Mouse (Mus musculus): ENCODE results near the gene Ribc2. TPM values are rescaled to one million over a fixed set of nuclear protein-coding genes. Genes with fewer than 3 reads are reported as not detected.

The Ribc2 gene
- polyA plus RNA-seq, 1 experiment from 2014 or later = 0.34 TPM

DNA sequence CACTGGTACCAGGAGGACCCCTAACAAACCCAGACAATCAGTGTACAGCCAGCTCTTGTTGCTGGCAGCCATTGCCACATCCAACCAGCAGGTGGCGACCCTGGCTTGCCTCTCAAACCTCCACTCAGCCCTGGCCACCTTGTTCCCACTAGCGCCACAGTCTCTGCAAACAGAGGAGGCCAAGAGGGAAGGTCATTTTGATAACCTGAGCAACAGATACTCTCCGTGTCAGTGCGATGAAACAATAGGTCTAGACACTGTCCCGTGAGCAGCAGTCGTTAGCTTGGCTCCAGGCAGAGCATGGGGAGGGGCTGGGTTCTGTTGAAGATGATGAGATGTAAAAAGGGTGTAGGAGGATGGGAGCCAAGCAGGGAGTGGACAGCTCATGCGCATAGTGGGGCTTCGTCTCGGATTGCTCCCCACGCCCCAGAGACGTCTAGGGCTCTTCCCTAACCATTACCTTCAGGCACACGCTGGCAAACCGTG, 19.6 kb downstream of the Ribc2 start:
- WGBS = 21% methylated on average over 13 of the region's 13 CpGs
- H3K9me3 ChIP-seq (replicated peaks; ENCODE audit: control insufficient read depth, low read length) = no peaks in the 10 kb centered on the region
- no peaks in the 10 kb centered on the region for H3K27me3 ChIP-seq (ENCODE audit: control insufficient read depth, insufficient read depth, low read length)
- ATAC-seq (ENCODE audit: insufficient read depth, low FRiP score) = peak; percentile 62; the same call in 1 of the 2 replicates
- H3K4me3 ChIP-seq (replicated peaks; ENCODE audit: low read length) = no peak overlapping the region
- no peaks in the 10 kb centered on the region for H3K36me3 ChIP-seq (ENCODE audit: control insufficient read depth, insufficient read depth, low read length)
- peaks cover 4% of the 10 kb centered on the region; the same call in 1 of the 2 replicates for H3K4me1 ChIP-seq (ENCODE audit: control insufficient read depth, insufficient read depth, low read length)
- no peak overlapping the region for H3K4me2 ChIP-seq (ENCODE audit: low read depth, low read length)
- no peak overlapping the region for H3K27ac ChIP-seq (ENCODE audit: low read length)
- H3K9ac ChIP-seq (ENCODE audit: low read length) = no peak overlapping the region

DNA sequence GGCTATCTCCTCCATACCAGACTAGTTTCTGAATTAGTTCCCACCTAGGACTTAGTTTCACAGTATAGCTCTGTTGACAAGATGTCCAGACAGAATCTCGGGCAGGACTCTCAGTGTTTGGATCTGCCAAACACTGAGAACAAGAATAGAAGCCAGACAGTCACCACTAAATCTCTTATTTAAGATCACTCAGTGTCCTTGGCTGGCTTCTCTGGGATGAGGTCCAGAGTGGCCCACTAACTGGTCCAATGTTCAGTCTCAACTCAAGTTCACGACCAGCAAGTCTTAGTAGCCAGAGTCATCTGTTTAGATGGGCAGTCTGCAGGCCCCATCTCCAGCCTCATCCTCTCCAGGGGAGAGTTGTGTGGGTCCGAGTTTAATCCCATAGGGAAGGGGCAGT, 20.7 kb downstream of the Ribc2 start:
- Histone ChIP-seq H3K4me1 (ENCODE audit: control insufficient read depth, insufficient read depth, low read length) (peaks cover 4% of the 10 kb centered on the region; the same call in 1 of the 2 replicates), H3K9me3 (replicated peaks; ENCODE audit: control insufficient read depth, low read length) (no peaks in the 10 kb centered on the region), H3K27ac (ENCODE audit: low read length) (no peak overlapping the region), H3K4me2 (ENCODE audit: low read depth, low read length) (no peak overlapping the region), H3K4me3 (replicated peaks; ENCODE audit: low read length) (no peak overlapping the region), H3K9ac (ENCODE audit: low read length) (no peak overlapping the region), H3K27me3 (ENCODE audit: control insufficient read depth, insufficient read depth, low read length) (no peaks in the 10 kb centered on the region), H3K36me3 (ENCODE audit: control insufficient read depth, insufficient read depth, low read length) (no peaks in the 10 kb centered on the region)
- no peak for ATAC-seq (ENCODE audit: insufficient read depth, low FRiP score)
- WGBS = 62% methylated on average over 3 of the region's 3 CpGs

DNA sequence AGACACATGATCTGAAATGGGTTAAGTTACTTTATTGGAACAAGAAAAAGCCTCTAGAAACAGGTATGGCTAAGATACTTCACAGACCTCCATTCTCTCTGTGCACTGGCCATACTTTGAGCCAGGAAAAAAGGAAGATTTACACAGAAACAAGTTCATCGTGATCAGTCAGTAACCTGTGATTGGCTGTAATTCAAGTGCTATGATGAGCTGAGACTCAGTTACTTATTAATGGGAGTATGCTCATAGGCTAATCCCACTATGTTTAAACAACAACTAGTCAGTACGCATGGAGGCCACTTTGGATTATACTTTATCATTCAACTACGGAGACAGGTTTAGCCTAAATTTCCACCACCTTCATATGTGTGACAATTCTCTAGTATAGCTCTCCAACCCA, 22.2 kb downstream of the Ribc2 start:
- Histone ChIP-seq H3K4me2 (ENCODE audit: low read depth, low read length) (no peak overlapping the region), H3K27ac (ENCODE audit: low read length) (no peak overlapping the region), H3K36me3 (ENCODE audit: control insufficient read depth, insufficient read depth, low read length) (no peaks in the 10 kb centered on the region), H3K4me3 (replicated peaks; ENCODE audit: low read length) (no peak overlapping the region), H3K9me3 (replicated peaks; ENCODE audit: control insufficient read depth, low read length) (no peaks in the 10 kb centered on the region), H3K4me1 (ENCODE audit: control insufficient read depth, insufficient read depth, low read length) (peaks cover 4% of the 10 kb centered on the region; the same call in 1 of the 2 replicates), H3K27me3 (ENCODE audit: control insufficient read depth, insufficient read depth, low read length) (no peaks in the 10 kb centered on the region), H3K9ac (ENCODE audit: low read length) (no peak overlapping the region)
- ATAC-seq (ENCODE audit: insufficient read depth, low FRiP score) = no peak
- 52% methylated on average over 3 of the region's 3 CpGs for WGBS

DNA sequence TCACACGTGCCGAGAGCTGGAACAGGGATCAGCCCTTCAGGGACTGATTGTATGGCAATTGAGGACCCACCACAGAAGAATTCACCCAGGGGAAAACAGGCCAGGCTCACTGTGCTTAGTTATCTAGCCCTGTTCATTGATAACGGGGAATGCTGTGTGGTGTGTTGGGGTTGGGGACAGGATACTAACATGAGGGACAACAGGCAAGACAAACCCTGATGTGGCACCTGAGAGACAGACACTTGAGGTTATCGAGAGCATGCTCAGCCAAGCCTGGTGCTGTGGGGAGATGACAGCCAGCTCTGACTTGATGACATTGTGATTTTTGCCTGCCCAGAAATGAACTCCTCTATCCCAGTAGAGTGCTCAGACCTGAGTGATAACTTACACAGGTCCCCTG, 24.3 kb downstream of the Ribc2 start:
- no peak overlapping the region for H3K27ac ChIP-seq (ENCODE audit: low read length)
- no peaks in the 10 kb centered on the region for H3K27me3 ChIP-seq (ENCODE audit: control insufficient read depth, insufficient read depth, low read length)
- H3K4me2 ChIP-seq (ENCODE audit: low read depth, low read length) = no peak overlapping the region
- no peak overlapping the region for H3K9ac ChIP-seq (ENCODE audit: low read length)
- WGBS = 59% methylated on average over 4 of the region's 4 CpGs
- no peak for ATAC-seq (ENCODE audit: insufficient read depth, low FRiP score)
- peaks cover 4% of the 10 kb centered on the region; the same call in 1 of the 2 replicates for H3K4me1 ChIP-seq (ENCODE audit: control insufficient read depth, insufficient read depth, low read length)
- H3K9me3 ChIP-seq (replicated peaks; ENCODE audit: control insufficient read depth, low read length) = no peaks in the 10 kb centered on the region
- H3K4me3 ChIP-seq (replicated peaks; ENCODE audit: low read length) = no peak overlapping the region
- no peaks in the 10 kb centered on the region for H3K36me3 ChIP-seq (ENCODE audit: control insufficient read depth, insufficient read depth, low read length)

DNA sequence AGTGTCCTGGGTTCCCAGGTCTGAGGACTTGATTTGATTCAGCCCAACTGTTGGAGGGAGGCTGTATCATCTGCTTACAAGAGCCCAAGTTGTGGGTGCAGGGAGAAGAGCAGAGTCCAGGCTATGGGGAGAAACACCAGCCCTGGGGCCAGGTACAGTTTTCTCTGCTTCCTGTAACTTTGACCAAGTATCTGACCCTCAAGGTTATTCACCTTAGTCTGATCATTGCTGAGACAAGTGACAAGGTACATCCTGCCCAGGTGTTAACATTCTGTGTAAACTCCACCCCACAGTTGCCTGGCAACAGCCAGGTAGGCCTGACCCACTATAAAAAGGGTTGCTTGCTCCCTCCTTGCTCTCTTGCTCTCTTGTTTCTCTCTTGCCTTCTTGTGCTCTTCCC, 29.5 kb downstream of the Ribc2 start:
- Histone ChIP-seq H3K36me3 (ENCODE audit: control insufficient read depth, insufficient read depth, low read length) (no peaks in the 10 kb centered on the region), H3K4me2 (ENCODE audit: low read depth, low read length) (no peak overlapping the region), H3K27me3 (ENCODE audit: control insufficient read depth, insufficient read depth, low read length) (no peaks in the 10 kb centered on the region), H3K4me1 (ENCODE audit: control insufficient read depth, insufficient read depth, low read length) (peaks cover 16% of the 10 kb centered on the region), H3K9me3 (replicated peaks; ENCODE audit: control insufficient read depth, low read length) (no peaks in the 10 kb centered on the region), H3K4me3 (replicated peaks; ENCODE audit: low read length) (no peak overlapping the region), H3K9ac (ENCODE audit: low read length) (no peak overlapping the region), H3K27ac (ENCODE audit: low read length) (no peak overlapping the region)
- ATAC-seq (ENCODE audit: insufficient read depth, low FRiP score) = no peak

DNA sequence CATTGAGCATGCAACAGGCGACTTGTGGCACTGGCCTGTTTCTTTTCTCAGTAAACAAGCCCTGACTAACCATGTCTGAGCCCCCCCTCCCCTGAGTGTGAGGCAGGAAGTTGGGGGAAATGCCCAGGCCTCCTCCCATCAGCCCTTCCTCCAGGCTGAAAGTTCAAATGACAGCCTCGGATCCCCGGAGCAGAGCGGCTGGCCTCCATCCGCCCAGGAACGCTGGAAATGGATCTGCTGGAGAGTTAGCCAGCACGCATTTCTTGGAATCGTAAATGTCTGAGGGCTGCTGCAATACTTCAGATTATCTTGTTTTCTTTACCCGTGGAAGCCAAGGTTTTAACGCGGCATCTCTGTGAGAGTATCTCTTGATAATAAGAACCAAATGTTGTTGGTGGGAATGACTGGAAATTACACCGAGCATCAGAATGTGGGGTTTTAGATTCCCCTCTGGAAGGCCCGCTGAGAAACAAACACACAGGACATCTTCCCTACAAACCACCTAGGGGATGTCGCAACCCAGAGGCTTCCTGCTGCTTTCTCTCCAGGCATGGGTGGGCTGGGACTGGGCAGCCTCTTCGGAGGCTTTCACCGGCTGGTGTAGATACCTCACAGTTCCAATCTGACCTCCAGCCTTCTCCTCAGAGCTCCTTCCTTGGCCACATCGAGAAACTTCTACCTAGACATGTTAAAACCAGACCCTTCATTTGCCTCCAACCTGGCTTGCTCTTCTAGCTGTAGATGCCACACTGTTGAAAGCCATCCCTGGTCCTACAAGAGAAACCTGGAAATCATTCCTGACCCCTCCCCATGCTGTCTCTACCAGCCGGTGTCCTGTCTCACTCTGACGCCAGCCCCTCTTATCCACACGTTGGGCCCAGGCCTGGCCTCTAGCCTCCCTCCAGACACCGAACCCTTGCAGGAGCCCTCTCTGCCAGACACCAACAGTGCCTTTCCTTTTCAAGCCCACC, 31.1 kb downstream of the Ribc2 start:
- peaks cover 24% of the 10 kb centered on the region for H3K4me1 ChIP-seq (ENCODE audit: control insufficient read depth, insufficient read depth, low read length)
- H3K9me3 ChIP-seq (replicated peaks; ENCODE audit: control insufficient read depth, low read length) = no peaks in the 10 kb centered on the region
- H3K4me2 ChIP-seq (ENCODE audit: low read depth, low read length) = no peak overlapping the region; the same call in 1 of the 2 replicates
- no peaks in the 10 kb centered on the region for H3K27me3 ChIP-seq (ENCODE audit: control insufficient read depth, insufficient read depth, low read length)
- peak; percentile 76 for ATAC-seq (ENCODE audit: insufficient read depth, low FRiP score)
- peak overlapping the region; percentile 91 for H3K27ac ChIP-seq (ENCODE audit: low read length)
- no peaks in the 10 kb centered on the region for H3K36me3 ChIP-seq (ENCODE audit: control insufficient read depth, insufficient read depth, low read length)
- 43% methylated on average over 21 of the region's 21 CpGs for WGBS
- 0 out of 2 replicates have a peak overlapping the region, but pooled peaks have one; percentile 10 for H3K9ac ChIP-seq (ENCODE audit: low read length)
- no peak overlapping the region for H3K4me3 ChIP-seq (replicated peaks; ENCODE audit: low read length)

DNA sequence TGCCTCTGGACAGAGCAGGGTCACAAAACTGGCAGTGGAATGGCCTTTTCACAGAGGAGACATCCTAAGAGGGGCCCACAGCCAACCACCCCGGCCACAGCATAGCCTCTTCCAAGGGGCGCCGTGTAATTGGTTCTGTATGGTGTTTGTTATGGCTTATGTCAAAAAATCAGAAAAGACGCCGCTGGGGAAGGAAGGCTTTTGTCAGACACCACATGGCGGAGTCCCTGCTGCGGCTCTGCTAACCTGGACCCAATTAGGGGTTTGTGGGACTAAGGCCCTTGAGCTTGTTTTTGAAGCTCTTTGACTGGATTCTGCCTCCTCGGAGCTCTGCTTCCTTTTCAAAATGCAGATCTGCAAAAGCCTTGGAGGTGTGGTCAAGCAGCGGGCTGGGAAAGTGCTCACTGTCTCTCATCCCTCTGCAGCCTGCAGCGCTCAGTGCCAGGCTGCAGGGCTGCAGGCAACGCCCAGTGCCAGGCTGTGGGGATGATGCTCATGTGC, 34.6 kb downstream of the Ribc2 start:
- no peaks in the 10 kb centered on the region for H3K9me3 ChIP-seq (replicated peaks; ENCODE audit: control insufficient read depth, low read length)
- H3K9ac ChIP-seq (ENCODE audit: low read length) = peak overlapping the region; percentile 47; the same call in 1 of the 2 replicates
- H3K4me1 ChIP-seq (ENCODE audit: control insufficient read depth, insufficient read depth, low read length) = peaks cover 27% of the 10 kb centered on the region
- no peak overlapping the region for H3K4me3 ChIP-seq (replicated peaks; ENCODE audit: low read length)
- no peaks in the 10 kb centered on the region for H3K36me3 ChIP-seq (ENCODE audit: control insufficient read depth, insufficient read depth, low read length)
- 0 out of 2 replicates have a peak, but pooled peaks have one; percentile 38 for ATAC-seq (ENCODE audit: insufficient read depth, low FRiP score)
- peak overlapping the region; percentile 82 for H3K27ac ChIP-seq (ENCODE audit: low read length)
- no peak overlapping the region for H3K4me2 ChIP-seq (ENCODE audit: low read depth, low read length)
- 38% methylated on average over 11 of the region's 11 CpGs for WGBS
- no peaks in the 10 kb centered on the region for H3K27me3 ChIP-seq (ENCODE audit: control insufficient read depth, insufficient read depth, low read length)

DNA sequence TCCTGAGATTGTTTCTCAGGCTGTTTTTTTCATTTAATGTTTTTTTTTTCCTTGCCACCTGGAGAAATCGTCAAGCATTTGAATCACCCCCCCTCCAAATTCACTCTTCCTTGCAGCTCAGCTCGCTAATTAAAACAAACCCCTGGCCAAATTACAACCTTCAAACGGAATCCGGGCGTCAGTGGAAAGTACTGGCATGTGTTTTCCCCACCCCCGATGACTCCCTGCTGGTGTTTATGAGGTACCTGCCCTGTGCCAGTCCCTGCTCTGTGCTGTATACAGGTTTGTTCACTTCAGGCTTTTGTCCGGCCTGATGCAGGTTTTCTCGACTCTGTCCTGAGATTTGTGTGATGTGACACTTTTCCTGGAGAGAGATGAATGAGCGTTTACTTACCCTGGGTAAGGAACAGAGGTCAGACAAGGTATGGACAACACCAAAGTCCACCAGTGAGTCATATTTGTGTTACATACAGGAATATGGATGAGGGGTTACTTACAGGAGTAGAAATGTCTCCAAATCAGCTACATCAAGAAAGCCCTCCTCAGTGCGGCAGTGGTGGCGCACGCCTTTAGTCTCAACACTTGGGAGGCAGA, 35.3 kb downstream of the Ribc2 start:
- peaks cover 27% of the 10 kb centered on the region for H3K4me1 ChIP-seq (ENCODE audit: control insufficient read depth, insufficient read depth, low read length)
- WGBS = 45% methylated on average over 12 of the region's 12 CpGs
- no peak overlapping the region for H3K4me2 ChIP-seq (ENCODE audit: low read depth, low read length)
- H3K36me3 ChIP-seq (ENCODE audit: control insufficient read depth, insufficient read depth, low read length) = no peaks in the 10 kb centered on the region
- no peaks in the 10 kb centered on the region for H3K9me3 ChIP-seq (replicated peaks; ENCODE audit: control insufficient read depth, low read length)
- H3K4me3 ChIP-seq (replicated peaks; ENCODE audit: low read length) = no peak overlapping the region
- ATAC-seq (ENCODE audit: insufficient read depth, low FRiP score) = no peak
- H3K27me3 ChIP-seq (ENCODE audit: control insufficient read depth, insufficient read depth, low read length) = no peaks in the 10 kb centered on the region
- H3K27ac ChIP-seq (ENCODE audit: low read length) = peak overlapping the region; percentile 82; the same call in 1 of the 2 replicates
- H3K9ac ChIP-seq (ENCODE audit: low read length) = no peak overlapping the region

DNA sequence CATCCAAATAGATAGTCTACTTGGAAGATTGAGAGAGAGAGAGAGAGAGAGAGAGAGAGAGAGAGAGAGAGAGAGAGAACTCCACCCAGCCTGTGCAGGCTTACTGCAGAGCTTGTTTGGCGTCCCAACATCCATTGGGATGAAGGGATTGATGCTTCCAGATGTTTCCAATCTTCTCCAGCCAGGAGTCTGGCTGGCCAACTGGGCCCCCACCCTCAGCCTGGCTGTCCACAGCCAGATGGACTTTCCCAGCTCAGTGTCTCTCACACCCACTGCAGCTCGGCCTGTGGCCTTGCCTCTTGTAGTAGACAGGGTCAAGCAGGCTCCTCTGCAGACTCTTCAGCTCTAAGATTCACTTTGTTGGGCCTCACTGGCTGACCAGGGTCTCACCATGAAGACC, 40.2 kb downstream of the Ribc2 start:
- H3K9ac ChIP-seq (ENCODE audit: low read length) = no peak overlapping the region
- no peaks in the 10 kb centered on the region for H3K9me3 ChIP-seq (replicated peaks; ENCODE audit: control insufficient read depth, low read length)
- no peak overlapping the region for H3K4me3 ChIP-seq (replicated peaks; ENCODE audit: low read length)
- H3K27me3 ChIP-seq (ENCODE audit: control insufficient read depth, insufficient read depth, low read length) = no peaks in the 10 kb centered on the region
- H3K36me3 ChIP-seq (ENCODE audit: control insufficient read depth, insufficient read depth, low read length) = no peaks in the 10 kb centered on the region
- H3K4me2 ChIP-seq (ENCODE audit: low read depth, low read length) = no peak overlapping the region
- peak overlapping the region; percentile 54 for H3K27ac ChIP-seq (ENCODE audit: low read length)
- H3K4me1 ChIP-seq (ENCODE audit: control insufficient read depth, insufficient read depth, low read length) = peaks cover 17% of the 10 kb centered on the region
- peak; percentile 81 for ATAC-seq (ENCODE audit: insufficient read depth, low FRiP score)
- WGBS = 32% methylated on average over 2 of the region's 2 CpGs
